Mouse (Mus musculus) olfactory bulb, adult 2 months (tissue): ENCODE results near the gene Irf4.

Source experiments
- CTCF ChIP-seq: fragments of 200-500 bp; IDR thresholded peaks from 2 replicates; pipeline ENCODE4 v1.5.1; 2012; ENCODE audit warnings: low read depth, mild to moderate bottlenecking, low read length, moderate library complexity; ENCODE audit not compliant: insufficient read depth
- POLR2A ChIP-seq: fragments of 200-500 bp; IDR thresholded peaks from 2 replicates; pipeline ENCODE4 v1.6.1; 2012; ENCODE audit warnings: mild to moderate bottlenecking, low read depth, low read length, moderate library complexity; ENCODE audit not compliant: insufficient read depth

- TF ChIP-seq CTCF (no peak), POLR2A (no peak)
These were observed 44.2 kb downstream of the Irf4 start for GRCm38 (mm10) chr13:30793196-30793595.
